Mouse (Mus musculus) CH12.LX (cell line): ENCODE data around the gene Hbs1l.

Experiments used
- CHD2 ChIP-seq: IDR thresholded peaks from 2 replicates; pipeline ENCODE4 v1.6.1; 2011; ENCODE audit warnings: low read length, improper control_type of control experiment
- CTCF ChIP-seq, 2 experiments: IDR thresholded peaks in 1 of 2; conservative IDR thresholded peaks in 1 of 2; 2 replicates each; pipeline ENCODE4 v1.5.1; 2011 to 2012; ENCODE audit warnings: low read depth in 2 of 2, low read length in 2 of 2, improper control_type of control experiment in 1 of 2, inconsistent platforms in 1 of 2, mild to moderate bottlenecking in 1 of 2, moderate library complexity in 1 of 2
- EP300 ChIP-seq: IDR thresholded peaks from 2 replicates; pipeline ENCODE4 v1.6.1; 2011; ENCODE audit warnings: low read length, improper control_type of control experiment
- GABPA ChIP-seq: IDR thresholded peaks from 2 replicates; pipeline ENCODE4 v1.6.1; 2012; ENCODE audit warnings: low read depth, low read length, improper control_type of control experiment, inconsistent platforms; ENCODE audit not compliant: insufficient replicate concordance
- MAFK ChIP-seq: IDR thresholded peaks from 2 replicates; pipeline ENCODE4 v1.6.1; 2011; ENCODE audit warnings: low read length, improper control_type of control experiment; ENCODE audit not compliant: insufficient replicate concordance
- MAX ChIP-seq: IDR thresholded peaks from 2 replicates; pipeline ENCODE4 v1.6.1; 2011; ENCODE audit warnings: low read length, improper control_type of control experiment
- NRF1 ChIP-seq: IDR thresholded peaks from 2 replicates; pipeline ENCODE4 v1.6.1; 2014; ENCODE audit warnings: low read depth, mild to moderate bottlenecking, inconsistent platforms, low read length, improper control_type of control experiment, moderate library complexity
- POLR2A ChIP-seq: IDR thresholded peaks from 2 replicates; pipeline ENCODE4 v1.6.1; 2011; ENCODE audit warnings: low read depth, mild to moderate bottlenecking, improper control_type of control experiment, low read length
- RCOR1 ChIP-seq: conservative IDR thresholded peaks from 2 replicates; pipeline ENCODE4 v1.6.1; 2012; ENCODE audit warnings: low read depth, mild to moderate bottlenecking, inconsistent platforms, low read length, improper control_type of control experiment
- TCF12 ChIP-seq: IDR thresholded peaks from 2 replicates; pipeline ENCODE4 v1.6.1; 2014; ENCODE audit warnings: low read depth, mild to moderate bottlenecking, inconsistent platforms, low read length, improper control_type of control experiment

GRCm38 (mm10) chr10:21254266-21255140, 41.3 kb upstream of the Hbs1l start:
- no peak for TF ChIP-seq POLR2A
- no peak for TF ChIP-seq RCOR1
- no peak for TF ChIP-seq MAX
- no peak for TF ChIP-seq CHD2
- peak in 1 of 2 experiments; percentile 36; a peak in 1 of 4 replicates for TF ChIP-seq CTCF (conservative IDR thresholded peaks at IDR 0.05 in 1 of 2, IDR thresholded peaks at IDR 0.05 in 1 of 2; ENCODE audit: low read depth in 2 of 2, low read length in 2 of 2)
- TF ChIP-seq MAFK = no peak
- no peak for TF ChIP-seq EP300
- TF ChIP-seq NRF1 = no peak
- no peak for TF ChIP-seq GABPA
- TF ChIP-seq TCF12 = no peak
